Mouse (Mus musculus) adrenal gland, adult 18-20 months (tissue): ENCODE measurements at regions not wholly inside any gene's neighbourhood (a gene's known extent, or its start where the extent isn't known, plus 50 kb on each side); places are given as distances from the start of the nearest gene placed in this dataset.

ENCODE experiments used
- DNase-seq, 2 experiments: peaks; one replicate each; pipeline ENCODE4 v3.0.0; 2021 to 2022; ENCODE audit warnings: low spot score in 2 of 2

DNA sequence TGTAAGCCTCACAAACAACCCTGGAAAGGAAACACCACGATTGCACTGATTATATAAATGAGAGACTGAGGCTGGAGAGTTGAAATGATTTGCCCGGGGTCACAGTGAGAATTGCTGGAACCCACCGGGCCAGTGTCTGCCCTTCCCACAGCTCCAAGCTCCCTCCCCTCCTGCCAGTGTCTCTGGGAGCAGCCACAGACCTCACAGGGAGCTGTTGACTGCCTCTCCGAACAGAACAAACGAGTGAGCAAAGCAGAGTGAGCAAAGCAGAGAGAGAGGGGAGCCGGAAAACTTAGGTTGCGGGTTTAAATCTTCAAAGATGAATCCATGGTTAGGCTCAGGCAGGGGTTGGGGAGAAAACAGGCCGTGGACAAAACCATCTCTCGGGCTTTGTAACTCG is 246.2 kb downstream of the Bcl11b start:
- no peak for DNase-seq

DNA sequence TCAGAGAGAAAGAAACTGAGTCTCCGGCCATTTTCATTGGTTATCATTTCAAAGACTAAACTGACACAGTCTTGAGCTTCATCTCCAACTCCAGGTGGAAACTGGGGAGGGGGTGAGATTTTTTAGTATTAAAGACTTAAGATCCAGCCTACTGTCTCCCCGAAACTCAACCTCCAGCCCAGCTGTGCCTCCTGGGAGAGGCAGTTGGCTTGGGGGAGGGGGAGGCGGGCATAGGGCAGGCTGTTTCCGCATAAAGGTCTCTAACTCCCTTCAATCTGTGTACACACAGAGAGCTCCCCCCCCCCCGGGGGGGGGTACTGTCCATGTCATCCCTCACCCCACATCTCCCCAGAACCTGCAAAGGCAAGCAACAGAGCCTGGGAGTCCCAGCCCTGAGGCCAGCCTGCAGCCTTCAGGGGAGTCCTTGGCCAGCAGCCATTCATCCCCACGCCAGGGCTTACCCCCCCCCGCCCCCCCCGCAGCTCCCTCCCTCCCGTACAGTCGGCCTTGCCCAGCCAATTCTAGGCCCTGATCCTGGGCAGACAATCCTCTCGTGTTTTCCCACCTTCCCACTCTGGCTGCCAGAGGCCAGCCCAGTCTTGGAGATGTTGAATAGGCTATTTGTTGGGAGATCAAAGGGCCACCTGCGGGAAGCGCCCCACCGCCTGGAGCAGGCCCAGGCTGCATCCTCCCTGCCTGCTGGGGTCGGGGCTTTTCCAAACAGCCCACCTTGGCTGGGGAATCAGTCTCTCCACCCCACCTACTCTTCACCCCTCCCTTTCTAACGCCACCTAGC is 245.2 kb downstream of the Bcl11b start:
- DNase-seq, result peak in 1 of 2 experiments; percentile 23

DNA sequence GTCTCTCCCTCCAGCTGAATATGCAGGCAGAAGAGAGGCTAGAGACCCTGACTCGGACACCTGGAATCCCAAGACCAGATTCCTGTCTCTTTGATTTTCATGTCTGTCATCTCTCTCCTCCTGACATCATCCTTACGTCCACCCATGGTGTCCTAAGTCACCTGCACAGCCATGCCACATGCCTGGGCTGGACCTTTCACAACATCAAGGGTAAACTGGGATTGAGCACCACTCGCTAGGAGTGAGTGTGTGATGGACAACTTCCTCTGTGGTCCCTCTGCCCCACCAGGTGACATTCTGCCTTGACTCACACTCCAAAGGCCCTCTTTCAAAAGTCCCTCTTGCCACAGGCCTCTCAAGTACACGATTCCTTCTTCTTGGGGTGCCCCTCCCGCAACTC is 244.1 kb downstream of the Bcl11b start:
- no peak for DNase-seq

DNA sequence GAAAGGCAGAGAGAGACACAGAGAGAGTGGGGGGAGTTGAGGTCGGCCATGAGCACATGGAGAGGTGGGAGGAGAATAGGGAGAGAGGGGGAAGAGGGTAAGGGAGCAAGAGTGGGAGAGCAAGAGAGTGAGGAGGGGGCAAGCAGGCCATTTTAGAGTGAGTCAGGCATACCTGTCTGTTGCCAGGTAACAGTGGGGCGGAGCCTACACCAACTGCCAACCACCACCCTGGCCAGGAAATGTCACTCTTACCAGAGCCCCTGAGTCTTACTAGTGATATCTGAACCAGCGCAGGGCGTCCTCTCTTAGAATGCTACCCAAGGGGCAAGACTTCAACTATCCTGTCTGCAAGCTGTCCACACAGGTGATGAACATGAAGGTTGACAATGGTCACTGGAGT is 243.5 kb downstream of the Bcl11b start:
- DNase-seq, result no peak

DNA sequence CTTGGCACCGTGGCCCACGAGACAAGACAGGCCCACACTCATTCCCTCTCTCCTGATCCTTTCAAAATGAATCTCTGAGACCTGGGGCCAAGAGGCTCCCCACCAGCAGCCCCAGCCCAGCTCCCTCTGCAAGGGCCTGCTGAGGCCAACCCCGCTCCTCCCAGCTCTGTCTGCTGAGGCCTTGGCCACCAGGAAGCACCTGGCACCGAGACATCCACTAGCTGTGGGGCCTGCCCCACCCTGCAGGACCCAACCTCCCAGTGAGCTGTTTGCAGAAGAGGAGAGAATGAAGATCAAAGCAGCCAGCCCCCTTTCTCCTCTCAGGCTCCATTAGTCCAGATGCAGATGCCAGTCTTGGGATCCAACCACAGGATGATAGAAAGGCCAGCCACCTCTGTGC is 241.3 kb downstream of the Bcl11b start:
- DNase-seq, result no peak

DNA sequence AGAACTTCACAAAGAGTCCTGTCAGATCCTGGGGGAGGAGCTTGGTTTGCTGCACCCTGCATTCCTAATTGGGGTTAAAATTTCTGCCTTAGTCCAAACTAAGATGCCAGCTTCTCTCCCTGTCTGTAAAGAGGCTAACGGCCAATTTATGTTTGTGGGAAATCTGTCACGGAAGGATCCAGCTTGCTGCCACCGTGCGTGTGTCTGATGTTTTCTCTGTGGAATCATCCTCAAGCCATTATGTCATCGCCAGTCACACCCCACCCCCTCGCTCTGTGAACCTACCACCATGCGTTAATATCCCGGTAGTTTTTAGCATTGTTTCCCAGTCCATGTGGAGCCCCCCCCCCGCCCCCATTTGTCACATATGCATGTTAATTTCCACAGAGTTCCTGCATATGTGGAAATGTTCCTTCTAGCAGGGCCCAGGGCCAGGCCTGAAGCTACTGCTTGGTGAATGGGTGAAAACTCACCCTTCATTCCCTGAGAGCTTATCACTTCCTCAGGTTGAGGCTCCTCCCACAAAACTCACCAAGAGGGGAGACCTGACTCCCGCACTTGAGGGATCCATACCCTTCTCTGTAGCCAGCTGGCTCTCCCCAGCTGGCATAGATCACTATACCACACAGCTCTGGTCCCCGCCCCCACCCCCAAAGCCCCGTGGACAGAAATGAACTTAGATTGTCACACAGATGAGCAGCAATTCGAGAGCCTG is 233.4 kb downstream of the Bcl11b start:
- no peak for DNase-seq

DNA sequence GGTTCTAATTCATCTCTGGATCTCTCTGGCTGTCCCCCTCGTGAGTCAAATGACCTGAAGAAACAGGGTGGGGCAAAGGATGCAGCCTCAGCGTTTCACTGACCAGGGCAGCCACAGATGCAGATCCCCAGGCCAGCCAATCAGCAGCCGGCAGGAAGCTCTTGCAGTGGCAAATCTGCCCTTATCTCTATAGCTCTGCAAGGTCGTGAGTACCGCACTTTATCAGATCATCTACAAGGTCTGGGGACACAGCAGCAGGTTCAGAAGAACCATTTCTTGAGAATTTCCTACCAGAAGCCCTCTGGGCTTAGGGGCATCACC is 232.9 kb downstream of the Bcl11b start:
- DNase-seq, result no peak

DNA sequence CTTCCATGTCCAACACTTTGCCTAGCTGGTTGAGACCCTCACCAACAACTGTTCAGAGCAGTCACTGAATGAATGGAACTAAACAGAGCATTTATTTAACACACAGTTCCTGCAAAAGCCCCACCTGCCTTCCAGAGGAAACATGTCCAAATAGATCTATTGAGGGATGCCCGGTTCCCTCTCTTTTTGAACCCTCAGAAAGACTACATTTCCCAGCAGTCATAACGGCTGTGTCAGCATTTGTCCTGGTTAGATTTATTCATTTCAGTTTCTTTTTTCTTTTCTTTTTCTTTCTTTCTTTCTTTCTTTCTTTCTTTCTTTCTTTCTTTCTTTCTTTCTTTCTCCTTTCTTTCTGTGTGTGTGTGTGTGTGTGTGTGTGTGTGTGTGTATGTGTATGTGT is 232.1 kb downstream of the Bcl11b start:
- DNase-seq, result no peak

DNA sequence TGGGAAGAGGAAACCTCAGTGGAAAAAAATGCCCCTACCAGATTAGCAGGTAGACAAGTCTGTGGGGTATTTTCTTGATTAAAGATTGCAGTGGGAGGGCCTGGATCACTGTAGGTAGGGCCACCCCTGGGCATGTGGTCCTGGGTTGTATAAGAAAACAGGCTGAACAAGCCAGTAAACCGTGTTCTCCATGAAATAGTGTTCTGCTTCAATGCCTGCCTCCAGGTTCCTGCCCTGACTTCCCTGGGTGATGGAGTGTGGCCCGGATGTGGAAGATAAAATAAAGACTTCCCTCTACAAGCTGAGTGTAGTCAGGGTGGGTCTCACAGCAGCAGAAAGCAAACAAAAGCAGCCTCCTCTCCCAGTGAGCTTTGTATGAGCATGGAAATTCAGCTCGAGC is 231.6 kb downstream of the Bcl11b start:
- DNase-seq, result no peak

DNA sequence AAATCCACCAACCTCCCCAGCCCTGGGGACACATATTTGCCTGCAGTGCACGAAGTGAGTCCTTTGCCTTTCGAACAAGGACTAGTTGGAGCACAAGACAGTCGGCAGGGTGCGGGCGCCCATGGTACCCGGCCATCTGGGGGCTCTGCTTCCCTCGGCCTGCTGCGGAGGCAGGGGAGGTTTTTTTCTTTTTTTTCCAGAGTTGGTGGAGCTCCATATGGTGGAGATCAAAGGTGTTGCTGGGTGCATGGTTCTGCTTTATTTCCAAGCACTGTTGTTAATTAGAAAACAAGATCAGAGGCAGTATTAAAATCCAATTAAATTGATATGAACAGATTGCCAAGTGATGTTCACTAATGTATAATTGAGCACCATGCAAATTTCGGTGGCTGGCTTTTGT is 225.4 kb downstream of the Bcl11b start:
- DNase-seq, result no peak

DNA sequence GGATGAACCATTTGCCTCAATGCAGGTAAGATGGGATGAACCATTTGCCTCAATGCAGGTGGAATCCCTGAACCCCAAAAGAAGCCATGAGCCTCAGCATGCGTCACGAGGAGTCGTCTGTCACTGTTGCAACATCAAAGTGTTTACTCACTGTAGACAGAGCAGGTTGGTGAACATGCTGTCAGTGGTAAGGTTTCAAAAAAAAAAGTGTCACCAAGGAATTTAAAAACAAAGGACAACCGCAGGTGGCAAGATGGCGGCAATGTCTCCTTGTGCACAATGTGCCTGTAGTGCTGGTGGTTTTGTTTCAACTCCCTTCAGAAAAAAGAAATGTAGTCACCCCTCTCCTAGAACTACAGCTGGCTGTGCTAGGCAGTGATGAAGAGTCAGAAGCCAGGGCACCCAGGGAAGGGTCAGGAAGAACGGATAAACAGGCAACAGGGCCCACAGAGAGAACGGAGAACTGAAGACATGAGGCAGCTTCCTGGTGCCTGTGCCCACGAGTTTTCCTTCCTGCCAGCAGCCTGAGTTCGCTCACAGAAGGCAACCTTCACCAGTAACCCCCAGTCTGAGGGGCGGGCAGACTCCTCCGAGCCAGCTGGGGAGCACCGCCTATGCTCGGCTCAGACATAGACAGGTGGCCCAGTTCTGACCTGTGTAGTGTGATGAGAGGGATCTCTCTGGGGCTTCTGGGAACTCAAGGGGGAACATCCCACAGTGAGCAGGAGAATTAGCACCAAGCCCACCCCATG is 223.9 kb downstream of the Bcl11b start:
- DNase-seq, result no peak

DNA sequence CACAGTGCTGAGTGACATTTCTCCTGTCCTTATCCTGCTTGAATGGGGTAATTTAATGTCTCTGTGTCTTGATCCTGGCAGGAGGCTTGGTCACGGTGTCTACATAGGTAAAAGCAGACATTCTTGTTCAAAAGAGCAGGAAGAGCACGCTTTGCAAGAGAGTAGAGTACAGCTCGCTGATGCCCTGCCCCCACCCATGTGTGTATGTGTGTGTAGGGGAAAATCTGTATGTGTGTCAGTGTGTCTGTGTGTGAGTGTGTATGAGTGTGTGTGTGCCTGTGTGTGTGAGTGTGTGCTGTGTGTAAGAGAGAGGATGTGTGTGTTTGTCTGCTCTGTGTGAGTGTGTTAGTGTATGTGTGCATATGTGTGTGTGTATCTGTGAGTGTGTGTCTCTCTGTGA is 221.3 kb downstream of the Bcl11b start:
- no peak for DNase-seq

DNA sequence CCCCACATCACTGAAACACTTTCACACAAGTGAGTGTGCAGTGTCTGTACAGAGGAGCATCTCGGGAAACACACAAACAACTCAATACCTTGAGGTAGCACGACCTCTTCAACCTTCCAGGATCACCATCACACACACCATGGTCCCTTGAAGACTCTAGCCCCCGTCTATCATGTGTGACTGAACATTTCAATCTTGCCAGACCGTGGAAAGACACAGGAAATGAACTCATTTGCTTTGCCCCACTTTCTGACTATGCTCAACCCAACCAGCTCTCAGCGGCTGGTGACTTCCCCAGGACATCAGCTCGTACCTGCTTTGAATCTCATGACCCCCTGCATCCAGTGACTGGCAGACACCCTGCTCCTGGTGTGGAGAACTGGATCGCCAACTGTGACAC is 219.6 kb downstream of the Bcl11b start:
- no peak for DNase-seq

DNA sequence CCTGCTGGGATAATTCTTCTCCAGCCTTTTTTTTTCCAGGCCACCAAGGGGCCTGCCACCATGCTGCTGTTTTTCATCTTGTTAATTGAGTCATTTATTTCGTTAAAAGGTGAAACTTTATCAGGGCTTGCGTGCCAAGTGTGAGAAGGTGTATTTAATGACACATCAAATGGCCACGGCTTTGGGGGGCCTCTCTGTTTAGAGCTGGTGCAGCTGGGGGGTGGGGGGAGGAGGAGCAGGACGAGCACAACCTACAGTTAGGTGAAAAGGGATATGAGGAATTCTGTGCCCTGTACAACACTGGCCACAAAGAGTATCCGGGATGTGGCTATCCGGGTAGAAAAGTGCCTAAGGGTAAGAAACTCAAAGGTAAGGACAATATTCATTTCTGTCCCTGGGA is 213.6 kb downstream of the Bcl11b start:
- DNase-seq, result no peak

DNA sequence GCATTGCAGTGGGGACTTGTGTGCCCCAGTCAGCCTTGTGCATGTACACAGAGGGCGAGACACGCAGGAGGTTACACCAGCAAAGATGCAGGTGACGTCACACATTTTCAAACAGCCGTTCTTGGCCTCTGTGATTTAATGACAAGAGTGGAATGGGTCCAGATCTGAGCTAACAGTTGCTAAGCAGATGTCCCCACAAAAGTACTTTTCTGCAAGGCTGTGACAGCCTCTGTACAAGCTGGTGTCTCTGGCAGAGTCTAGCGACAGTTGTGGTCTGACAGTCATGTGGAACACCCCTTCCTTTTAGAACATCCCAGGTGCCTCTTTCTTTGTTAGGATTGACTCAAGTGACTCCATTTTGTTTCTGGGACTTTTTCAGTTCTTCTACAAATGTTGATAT is 203.1 kb downstream of the Bcl11b start:
- no peak for DNase-seq

DNA sequence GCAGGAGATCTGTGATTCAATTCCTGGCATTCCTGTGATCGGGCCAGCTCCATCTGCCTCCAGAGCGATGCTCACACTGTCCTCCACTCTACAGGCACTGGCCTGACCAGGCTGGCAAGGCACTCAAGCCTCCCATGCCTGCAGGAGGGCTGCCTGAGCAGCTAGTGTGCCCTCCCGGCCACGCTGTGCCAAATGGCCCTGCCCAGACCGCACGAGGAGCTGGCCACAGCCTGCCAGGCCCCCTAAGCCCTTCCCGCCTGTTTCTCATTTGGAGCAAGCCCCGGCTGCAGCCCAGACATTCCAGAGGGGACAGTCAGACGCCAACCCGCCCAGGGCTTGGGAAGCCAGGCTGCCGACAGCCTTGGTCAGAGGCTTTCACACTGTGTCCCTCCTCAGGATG is 195.8 kb downstream of the Bcl11b start:
- no peak for DNase-seq

DNA sequence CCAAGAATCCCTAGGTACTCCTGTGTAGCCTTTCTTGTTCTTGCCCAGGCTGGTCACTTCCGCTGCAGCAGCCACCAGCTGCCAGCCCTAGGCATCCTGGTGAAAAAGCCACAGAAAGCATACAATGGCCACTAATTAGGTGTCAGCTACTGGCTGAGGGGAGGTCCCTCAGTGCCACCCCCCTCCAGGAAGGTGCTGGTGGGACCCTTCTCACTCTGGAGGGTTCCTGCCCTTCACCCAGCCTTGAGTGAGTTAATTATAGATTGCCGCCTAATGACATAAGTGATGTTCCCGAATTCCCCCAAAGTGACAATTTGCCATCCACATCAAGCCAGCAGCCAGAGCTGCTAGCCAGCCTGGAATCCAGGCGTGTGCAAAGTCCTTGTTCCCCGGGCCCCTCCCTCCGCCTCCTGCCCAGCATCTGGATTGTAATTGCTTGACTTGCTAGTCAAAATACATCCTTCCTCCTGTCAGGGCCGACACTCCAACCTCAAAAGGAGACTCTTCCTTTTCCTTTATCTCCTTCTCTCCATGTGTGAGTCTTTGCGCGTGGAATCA is 195.2 kb downstream of the Bcl11b start:
- DNase-seq, result no peak

DNA sequence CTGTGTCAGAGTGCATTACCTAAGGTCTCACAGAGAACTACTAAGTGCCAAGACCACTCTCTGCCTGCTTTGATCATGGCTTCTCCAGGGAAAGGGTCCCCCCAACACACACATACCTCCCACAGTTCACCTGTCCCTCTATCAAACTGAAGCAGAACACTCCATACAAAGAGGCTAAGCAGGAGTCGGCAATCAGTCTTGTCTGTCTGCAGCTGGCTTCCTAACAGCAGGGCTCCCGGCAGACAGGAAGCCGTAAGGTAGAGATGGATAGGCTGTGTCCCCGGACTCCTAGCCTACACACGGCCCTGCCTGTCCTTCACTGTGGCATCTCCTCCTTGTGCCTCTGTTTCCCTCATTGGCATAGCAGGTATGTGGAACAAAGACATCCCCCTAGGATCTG is 192.2 kb downstream of the Bcl11b start:
- no peak for DNase-seq

DNA sequence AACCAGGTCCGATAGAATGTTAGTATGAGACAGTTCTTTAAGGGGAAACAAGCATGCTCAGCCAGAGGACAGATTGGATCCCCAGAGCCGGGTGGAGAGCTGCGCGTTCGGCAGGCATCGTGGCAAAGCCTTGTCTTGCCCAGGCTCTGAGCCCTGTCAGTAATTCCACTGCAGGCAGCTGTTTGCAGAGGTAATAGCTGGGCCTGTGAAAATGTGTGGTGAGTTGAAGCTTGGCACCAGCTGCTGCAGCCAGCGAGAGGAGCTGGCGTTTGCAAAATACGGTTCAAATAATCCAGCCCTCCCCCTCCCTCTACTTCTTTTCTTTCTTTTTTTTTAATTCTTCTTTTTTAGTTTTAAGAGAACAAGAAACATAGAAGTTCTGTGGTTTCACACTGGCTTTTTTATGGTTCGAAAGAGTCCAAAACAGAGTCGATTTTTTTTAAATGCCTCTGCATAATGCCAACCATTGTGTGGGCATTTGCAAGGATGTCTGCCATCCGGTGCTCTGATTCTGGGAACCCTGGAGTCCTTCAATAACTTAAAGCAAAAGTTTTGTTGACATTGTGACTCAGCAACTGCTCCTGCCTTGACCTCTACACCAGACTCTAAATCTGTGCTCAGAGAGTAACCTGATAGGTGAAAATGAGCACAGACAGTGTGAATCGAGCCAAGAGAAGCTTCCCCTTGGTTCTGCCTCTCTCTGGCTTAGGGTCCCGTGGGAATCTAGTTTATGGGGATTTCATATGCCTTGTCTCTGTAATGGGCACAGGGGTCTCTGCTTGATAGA is 190.7 kb downstream of the Bcl11b start:
- no peak for DNase-seq

DNA sequence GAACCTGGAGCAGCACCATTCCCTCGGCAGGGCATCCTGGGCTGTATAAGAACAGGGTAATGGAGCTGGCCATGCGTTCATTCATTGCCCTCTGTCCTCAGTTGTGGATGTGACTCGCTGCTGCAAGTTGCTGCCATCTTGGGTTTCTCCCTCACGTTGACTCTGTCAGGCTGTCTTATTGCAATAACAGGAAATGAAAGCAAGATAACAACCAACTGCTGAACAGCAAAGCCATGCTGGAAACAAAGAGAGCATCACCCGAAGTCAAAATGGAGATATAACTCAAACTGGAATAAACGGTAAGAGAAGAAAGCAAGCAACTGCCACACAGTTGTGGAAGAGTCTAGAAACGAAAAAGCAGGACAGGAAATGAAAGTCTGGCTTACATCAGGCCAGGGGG is 188.5 kb downstream of the Bcl11b start:
- DNase-seq, result no peak

DNA sequence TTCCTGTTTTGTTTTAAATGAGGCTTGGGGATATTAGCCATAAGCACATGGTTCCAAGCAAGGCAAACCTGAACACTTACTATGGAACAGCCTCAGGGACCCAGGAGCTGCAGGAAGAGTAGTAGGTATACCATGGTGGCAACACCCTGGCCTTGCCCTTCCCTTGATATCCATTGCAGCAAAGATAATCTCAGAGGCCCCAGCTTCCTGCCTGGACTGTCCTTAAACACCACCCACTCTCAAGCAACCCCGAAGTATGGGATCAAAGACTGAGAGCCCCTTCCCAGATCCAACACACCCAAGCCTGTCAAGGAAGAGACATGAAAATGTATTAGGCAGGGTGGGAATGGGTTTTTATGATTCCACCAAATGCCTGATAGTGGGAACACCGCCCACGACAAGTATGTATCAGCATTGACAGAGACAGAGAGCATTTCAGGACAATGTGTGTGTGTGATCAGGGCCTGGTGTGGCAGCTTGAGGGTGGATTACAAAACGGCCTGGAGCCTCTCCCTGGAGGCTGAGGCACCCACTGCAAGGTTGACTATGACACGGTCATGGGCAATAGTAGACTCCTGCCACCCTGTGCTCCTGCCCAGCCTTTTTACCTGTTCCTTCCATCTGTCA is 179.5 kb downstream of the Bcl11b start:
- DNase-seq, result no peak
